Mouse (Mus musculus) embryonic facial prominence, embryonic 15.5 days (tissue): ENCODE data around the gene 4930415O20Rik. TPM values are rescaled to one million over a fixed set of nuclear protein-coding genes. Genes with fewer than 3 reads are reported as not detected.

ENCODE experiments used
- ATAC-seq: fragments of 200-750 bp; cut with Nextera tagmentation; 2 replicates; pipeline ENCODE4 v1.8.0; 2017; ENCODE audit warnings: low read depth, moderate TSS enrichment; ENCODE audit not compliant: insufficient number of reproducible peaks, low FRiP score, low TSS enrichment
- H3K27ac ChIP-seq: fragments of 300-500 bp; sonication (generic); replicated peaks from 2 replicates; pipeline ENCODE4 v1.5.1; 2015; ENCODE audit warnings: mild to moderate bottlenecking, inconsistent platforms
- H3K27me3 ChIP-seq: fragments of 300-500 bp; sonication (generic); 2 replicates; pipeline ENCODE4 v1.6.1; 2015; ENCODE audit warnings: inconsistent platforms
- H3K36me3 ChIP-seq: fragments of 300-500 bp; sonication (generic); 2 replicates; pipeline ENCODE4 v1.6.1; 2015; ENCODE audit warnings: mild to moderate bottlenecking, inconsistent platforms
- H3K4me1 ChIP-seq: fragments of 300-500 bp; sonication (generic); 2 replicates; pipeline ENCODE4 v1.6.1; 2015; ENCODE audit warnings: inconsistent platforms
- H3K4me2 ChIP-seq: fragments of 300-500 bp; sonication (generic); replicated peaks from 2 replicates; pipeline ENCODE4 v1.6.1; 2015; ENCODE audit warnings: mild to moderate bottlenecking, inconsistent platforms
- H3K4me3 ChIP-seq: fragments of 300-500 bp; sonication (generic); replicated peaks from 2 replicates; pipeline ENCODE4 v1.5.1; 2015; ENCODE audit warnings: mild to moderate bottlenecking, inconsistent platforms
- H3K9ac ChIP-seq: fragments of 300-500 bp; sonication (generic); 2 replicates; pipeline ENCODE4 v1.6.1; 2015; ENCODE audit warnings: inconsistent platforms
- H3K9me3 ChIP-seq: fragments of 300-500 bp; sonication (generic); replicated peaks from 2 replicates; pipeline ENCODE4 v1.6.1; 2016; ENCODE audit warnings: inconsistent platforms
- WGBS: fragments of 180-500 bp; shearing (Covaris S2); methylation state at CpG from one replicate; pipeline ENCODE4 v1.1.7; 2015; 5-methylcytosine and 5-hydroxymethylcytosine counted together
- polyA plus RNA-seq: library from polyadenylated mRNA; unstranded; fragments of >200 nt; fragmentation: Nextera tagmentation; extraction: Ambion mirVana; gene quantifications from 2 replicates; pipeline ENCODE4 v1.2.1, GENCODE M21; 2015

The 4930415O20Rik gene
- polyA plus RNA-seq, 1 experiment from 2014 or later: 0.43 TPM

- Histone ChIP-seq H3K9me3 (no peaks in the 10 kb centered on the region), H3K27me3 (no peaks in the 10 kb centered on the region), H3K36me3 (peaks cover 70% of the 10 kb centered on the region), H3K9ac (no peak overlapping the region), H3K4me1 (no peaks in the 10 kb centered on the region), H3K4me2 (no peak overlapping the region), H3K27ac (no peak overlapping the region), H3K4me3 (no peak overlapping the region)
- no peak for ATAC-seq
- 62% methylated on average over 4 of the region's 4 CpGs for WGBS
These were observed 20.6 kb downstream of the 4930415O20Rik start for GRCm38 (mm10) chr15:98591396-98591795.

GRCm38 (mm10) chr15:98594193-98594592, 23.4 kb downstream of the 4930415O20Rik start:
- H3K9ac ChIP-seq: no peak overlapping the region
- no peaks in the 10 kb centered on the region for H3K27me3 ChIP-seq
- H3K9me3 ChIP-seq: no peaks in the 10 kb centered on the region
- WGBS: 83% methylated on average over 19 of the region's 19 CpGs
- H3K36me3 ChIP-seq: peaks cover 97% of the 10 kb centered on the region
- H3K27ac ChIP-seq: no peak overlapping the region
- no peaks in the 10 kb centered on the region for H3K4me1 ChIP-seq
- H3K4me3 ChIP-seq: no peak overlapping the region
- no peak for ATAC-seq
- no peak overlapping the region for H3K4me2 ChIP-seq

DNA sequence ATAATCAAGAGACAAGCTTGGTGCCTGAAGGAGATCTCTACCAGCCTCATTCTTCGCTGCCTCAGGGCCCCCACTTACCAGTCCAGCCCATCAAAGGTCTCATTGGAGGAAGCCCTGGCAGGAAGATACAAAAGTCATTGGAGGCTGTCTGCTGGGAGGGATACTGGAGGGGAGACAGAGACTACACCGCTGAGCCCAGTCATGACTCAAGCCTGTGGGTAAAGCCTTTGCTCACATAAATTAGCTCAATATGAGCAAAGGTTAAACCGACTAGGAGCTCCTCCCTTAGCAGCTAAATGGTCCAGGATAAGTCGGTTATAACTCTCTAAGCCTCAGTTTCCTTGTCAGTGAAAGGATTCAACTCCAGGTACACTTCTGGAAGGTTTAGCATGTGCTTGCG, 24.2 kb downstream of the 4930415O20Rik start:
- Histone ChIP-seq H3K4me2 (no peak overlapping the region), H3K9me3 (no peaks in the 10 kb centered on the region), H3K4me3 (no peak overlapping the region), H3K36me3 (peaks cover 98% of the 10 kb centered on the region), H3K27me3 (no peaks in the 10 kb centered on the region), H3K4me1 (no peaks in the 10 kb centered on the region), H3K27ac (no peak overlapping the region), H3K9ac (no peak overlapping the region)
- 86% methylated on average over 5 of the region's 5 CpGs for WGBS
- ATAC-seq: no peak

- ATAC-seq: no peak
- no peak overlapping the region for H3K27ac ChIP-seq
- peaks cover 96% of the 10 kb centered on the region for H3K36me3 ChIP-seq
- no peak overlapping the region for H3K4me2 ChIP-seq
- no peaks in the 10 kb centered on the region for H3K9me3 ChIP-seq
- H3K27me3 ChIP-seq: no peaks in the 10 kb centered on the region
- H3K4me3 ChIP-seq: no peak overlapping the region
- WGBS: 95% methylated on average over 14 of the region's 14 CpGs
- H3K9ac ChIP-seq: no peak overlapping the region
- H3K4me1 ChIP-seq: peaks cover 3% of the 10 kb centered on the region
These were observed 25.8 kb downstream of the 4930415O20Rik start for GRCm38 (mm10) chr15:98596609-98597008.

DNA sequence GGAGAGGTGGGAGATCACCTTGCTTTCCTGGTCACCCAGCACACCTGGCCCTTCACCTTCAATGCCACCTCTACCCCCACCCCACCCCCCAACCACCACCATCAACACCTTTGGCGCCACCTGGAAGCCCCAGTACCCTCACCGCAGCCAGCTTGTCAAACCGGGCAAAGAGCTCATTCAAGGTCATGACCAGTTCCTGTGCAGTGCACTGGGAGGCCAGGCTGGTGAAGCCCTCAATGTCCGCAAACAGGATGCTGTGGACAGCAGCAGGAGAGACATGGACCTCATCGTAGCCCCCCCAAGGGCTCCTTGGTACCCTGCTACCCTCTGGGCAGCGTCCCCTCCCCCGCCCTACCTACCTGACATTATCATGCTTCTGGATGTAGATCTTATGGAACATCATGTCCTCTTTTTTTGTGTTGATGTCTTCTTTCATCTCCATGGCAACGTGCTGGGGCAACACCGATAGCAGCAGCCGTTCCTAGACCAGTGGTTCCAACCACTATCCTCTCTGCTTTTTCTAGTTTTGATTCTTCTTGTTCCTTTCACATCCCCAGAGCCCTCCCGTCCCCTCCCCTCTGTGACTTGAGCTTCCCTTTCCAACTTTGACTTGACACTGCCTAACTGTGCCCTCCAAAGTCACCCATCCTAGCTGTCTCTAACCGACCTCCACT, 29.4 kb downstream of the 4930415O20Rik start:
- no peak for ATAC-seq
- no peak overlapping the region for H3K9ac ChIP-seq
- H3K27me3 ChIP-seq: no peaks in the 10 kb centered on the region
- 85% methylated on average over 12 of the region's 12 CpGs for WGBS
- no peak overlapping the region for H3K27ac ChIP-seq
- peaks cover 30% of the 10 kb centered on the region for H3K4me1 ChIP-seq
- no peaks in the 10 kb centered on the region for H3K9me3 ChIP-seq
- peaks cover 81% of the 10 kb centered on the region for H3K36me3 ChIP-seq
- no peak overlapping the region for H3K4me3 ChIP-seq
- no peak overlapping the region for H3K4me2 ChIP-seq

DNA sequence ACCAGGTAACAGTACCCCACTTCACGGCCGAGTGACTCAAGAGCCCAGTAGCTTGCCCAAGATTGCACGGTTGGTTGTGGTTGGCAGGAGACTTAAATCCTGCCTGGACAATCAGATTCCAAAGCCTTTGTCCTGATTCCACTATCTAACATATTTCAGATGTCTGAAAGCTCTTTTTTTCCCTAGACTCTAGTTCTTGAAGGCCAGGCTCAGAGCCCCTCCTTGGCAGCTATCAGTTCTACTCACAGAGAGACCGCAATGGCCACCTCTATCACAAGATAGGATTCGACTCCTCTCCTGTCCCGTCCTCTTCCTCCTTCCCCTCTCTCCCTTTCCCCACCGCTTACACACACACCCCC, 31.0 kb downstream of the 4930415O20Rik start:
- H3K4me1 ChIP-seq: peaks cover 32% of the 10 kb centered on the region
- no peaks in the 10 kb centered on the region for H3K9me3 ChIP-seq
- H3K27me3 ChIP-seq: no peaks in the 10 kb centered on the region
- no peak for ATAC-seq
- peak overlapping the region; percentile 26 for H3K4me3 ChIP-seq
- no peak overlapping the region for H3K9ac ChIP-seq
- H3K27ac ChIP-seq: peak overlapping the region; percentile 77
- H3K36me3 ChIP-seq: peaks cover 64% of the 10 kb centered on the region
- peak overlapping the region; percentile 46 for H3K4me2 ChIP-seq
- 68% methylated on average over 7 of the region's 7 CpGs for WGBS

DNA sequence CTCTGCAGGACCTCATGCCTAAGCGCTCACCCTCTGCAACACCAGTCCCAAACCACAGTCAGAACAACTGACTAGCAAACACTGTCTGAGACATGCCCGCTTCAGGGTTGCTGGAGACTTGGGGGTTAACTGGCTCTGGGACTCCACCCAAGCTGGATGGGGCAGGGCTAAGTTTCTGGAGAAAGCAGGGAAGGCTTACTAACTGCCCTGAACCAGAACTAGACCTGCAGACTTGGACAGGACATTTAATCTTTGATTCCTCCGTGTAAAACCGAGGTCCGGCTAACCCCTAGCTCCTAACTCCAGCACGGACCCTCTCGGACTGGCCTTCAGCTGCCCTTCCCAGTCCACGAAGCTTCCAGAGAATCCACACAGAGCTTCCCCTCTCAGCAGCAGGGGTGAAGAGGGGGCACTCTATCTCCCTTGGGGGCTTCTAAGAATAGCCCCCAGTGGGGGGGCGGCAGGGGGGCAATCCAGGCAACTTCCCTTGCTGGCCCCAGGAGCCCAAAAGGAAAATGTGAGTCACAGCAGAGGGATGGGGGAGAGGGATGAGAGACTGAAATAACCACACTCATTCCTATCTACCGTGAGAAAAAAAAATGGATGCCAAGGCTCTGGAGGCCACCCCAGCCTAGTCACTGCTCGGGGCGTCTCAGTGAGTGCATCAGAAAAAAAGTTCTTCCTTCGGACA, 31.5 kb downstream of the 4930415O20Rik start:
- WGBS: 42% methylated on average over 13 of the region's 13 CpGs
- H3K27ac ChIP-seq: peak overlapping the region; percentile 77
- H3K27me3 ChIP-seq: no peaks in the 10 kb centered on the region
- peaks cover 59% of the 10 kb centered on the region for H3K36me3 ChIP-seq
- H3K4me2 ChIP-seq: peak overlapping the region; percentile 46
- peaks cover 37% of the 10 kb centered on the region for H3K4me1 ChIP-seq
- H3K9ac ChIP-seq: no peak overlapping the region
- H3K9me3 ChIP-seq: no peaks in the 10 kb centered on the region
- peak; percentile 52; the same call in 1 of the 2 replicates for ATAC-seq
- H3K4me3 ChIP-seq: peak overlapping the region; percentile 26

DNA sequence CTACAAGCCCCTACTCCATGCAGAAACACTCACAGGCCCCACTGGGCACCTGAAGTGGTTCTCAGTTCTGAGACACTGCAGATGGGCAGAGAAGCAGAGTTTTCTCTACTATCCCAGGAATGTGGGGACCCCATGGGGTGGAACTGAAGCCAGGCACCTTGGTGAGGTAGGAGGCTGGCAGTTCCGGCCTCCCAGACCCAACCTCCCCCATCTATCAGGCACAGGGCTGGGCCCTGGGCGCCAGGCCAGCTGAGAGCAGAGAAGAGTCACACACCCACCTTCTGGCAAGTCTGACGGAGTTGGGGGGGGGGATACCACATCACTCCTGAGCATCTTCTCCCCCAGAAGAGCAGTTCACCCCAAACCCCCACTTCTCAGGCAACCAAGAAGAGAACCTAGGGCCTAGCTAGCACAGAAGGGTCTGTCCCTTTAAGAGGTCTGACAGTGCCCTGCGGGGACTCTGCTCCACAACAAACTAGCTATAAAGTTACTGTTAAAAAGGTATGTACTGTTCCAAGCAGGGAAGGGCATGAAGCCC, 32.2 kb downstream of the 4930415O20Rik start:
- Histone ChIP-seq H3K4me2 (peak overlapping the region; percentile 46), H3K9ac (no peak overlapping the region; the same call in 1 of the 2 replicates), H3K4me3 (peak overlapping the region; percentile 26), H3K4me1 (peaks cover 44% of the 10 kb centered on the region), H3K36me3 (peaks cover 52% of the 10 kb centered on the region), H3K27ac (peak overlapping the region; percentile 77), H3K9me3 (no peaks in the 10 kb centered on the region), H3K27me3 (no peaks in the 10 kb centered on the region)
- 33% methylated on average over 4 of the region's 4 CpGs for WGBS
- ATAC-seq: no peak

- no peak overlapping the region for H3K4me2 ChIP-seq
- no peaks in the 10 kb centered on the region for H3K9me3 ChIP-seq
- ATAC-seq: no peak
- H3K4me1 ChIP-seq: peaks cover 50% of the 10 kb centered on the region
- 90% methylated on average over 24 of the region's 24 CpGs for WGBS
- H3K4me3 ChIP-seq: no peak overlapping the region
- peak overlapping the region; percentile 77; the same call in 1 of the 2 replicates for H3K27ac ChIP-seq
- no peaks in the 10 kb centered on the region for H3K27me3 ChIP-seq
- H3K36me3 ChIP-seq: peaks cover 41% of the 10 kb centered on the region
- H3K9ac ChIP-seq: no peak overlapping the region
These were observed 33.3 kb downstream of the 4930415O20Rik start for GRCm38 (mm10) chr15:98604041-98604575.

GRCm38 (mm10) chr15:98606051-98606536, 35.3 kb downstream of the 4930415O20Rik start:
- ATAC-seq: no peak
- Histone ChIP-seq H3K4me1 (peaks cover 56% of the 10 kb centered on the region), H3K9ac (no peak overlapping the region)

GRCm38 (mm10) chr15:98606739-98607138, 35.9 kb downstream of the 4930415O20Rik start:
- Histone ChIP-seq H3K9me3 (no peaks in the 10 kb centered on the region), H3K27me3 (no peaks in the 10 kb centered on the region), H3K27ac (no peak overlapping the region), H3K4me2 (no peak overlapping the region), H3K36me3 (peaks cover 19% of the 10 kb centered on the region), H3K9ac (no peak overlapping the region), H3K4me1 (peaks cover 52% of the 10 kb centered on the region), H3K4me3 (no peak overlapping the region)
- no peak for ATAC-seq
- 69% methylated on average over 9 of the region's 9 CpGs for WGBS

More at GRCm38 (mm10) chr15:98606051-98606536, 35.3 kb downstream of the 4930415O20Rik start:
- Histone ChIP-seq H3K27ac (no peak overlapping the region), H3K36me3 (peaks cover 22% of the 10 kb centered on the region), H3K9me3 (no peaks in the 10 kb centered on the region), H3K27me3 (no peaks in the 10 kb centered on the region), H3K4me3 (no peak overlapping the region), H3K4me2 (no peak overlapping the region)
- 85% methylated on average over 12 of the region's 12 CpGs for WGBS
